Mouse (Mus musculus): ENCODE results near the gene Gng8. TPM values are rescaled to one million over a fixed set of nuclear protein-coding genes. Genes with fewer than 3 reads are reported as not detected.

Gene Gng8
- polyA plus RNA-seq, 1 experiment from 2014 or later: 13.0 TPM

DNA sequence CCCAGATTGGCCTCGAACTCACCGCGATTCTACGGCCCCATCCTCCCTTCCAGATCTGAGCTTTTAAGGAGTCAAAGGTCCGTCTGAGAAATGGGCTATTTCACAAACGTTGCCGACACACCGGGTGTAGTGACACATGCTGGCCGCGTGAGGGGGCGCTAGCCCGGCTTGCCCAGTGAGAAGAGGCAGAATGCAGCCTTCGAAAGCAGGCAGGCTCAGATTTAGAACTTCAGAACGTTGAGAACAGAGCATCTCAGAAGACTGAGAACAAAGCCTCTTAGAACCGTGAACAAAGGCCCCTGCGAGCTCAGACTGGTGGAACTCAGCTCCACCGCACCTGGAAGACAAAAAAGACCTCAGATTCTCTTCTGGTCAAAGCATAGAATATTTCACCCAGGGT is 17.4 kb upstream of the Gng8 start:
- peak overlapping the region; percentile 70 for H3K4me2 ChIP-seq (ENCODE audit: low read depth, low read length)
- peak overlapping the region; percentile 52 for H3K9ac ChIP-seq (ENCODE audit: low read length)
- ATAC-seq (ENCODE audit: low read depth): peak; percentile 24; the same call in 1 of the 2 replicates
- H3K36me3 ChIP-seq (ENCODE audit: control insufficient read depth, insufficient read depth, low read length): 0 out of 2 replicates have a peak, but pooled peaks cover 4% of the 10 kb centered on the region
- H3K4me3 ChIP-seq (ENCODE audit: low read length): peak overlapping the region; percentile 50
- no peaks in the 10 kb centered on the region; the same call in 1 of the 2 replicates for H3K27me3 ChIP-seq (ENCODE audit: control insufficient read depth, insufficient read depth, low read depth, low read length)
- H3K9me3 ChIP-seq (ENCODE audit: control insufficient read depth, low read length): no peaks in the 10 kb centered on the region
- H3K27ac ChIP-seq (ENCODE audit: low read length): peak overlapping the region; percentile 97
- WGBS: 3% methylated on average over 17 of the region's 17 CpGs
- H3K4me1 ChIP-seq (replicated peaks; ENCODE audit: control insufficient read depth, insufficient read depth, low read length): peaks cover 13% of the 10 kb centered on the region

DNA sequence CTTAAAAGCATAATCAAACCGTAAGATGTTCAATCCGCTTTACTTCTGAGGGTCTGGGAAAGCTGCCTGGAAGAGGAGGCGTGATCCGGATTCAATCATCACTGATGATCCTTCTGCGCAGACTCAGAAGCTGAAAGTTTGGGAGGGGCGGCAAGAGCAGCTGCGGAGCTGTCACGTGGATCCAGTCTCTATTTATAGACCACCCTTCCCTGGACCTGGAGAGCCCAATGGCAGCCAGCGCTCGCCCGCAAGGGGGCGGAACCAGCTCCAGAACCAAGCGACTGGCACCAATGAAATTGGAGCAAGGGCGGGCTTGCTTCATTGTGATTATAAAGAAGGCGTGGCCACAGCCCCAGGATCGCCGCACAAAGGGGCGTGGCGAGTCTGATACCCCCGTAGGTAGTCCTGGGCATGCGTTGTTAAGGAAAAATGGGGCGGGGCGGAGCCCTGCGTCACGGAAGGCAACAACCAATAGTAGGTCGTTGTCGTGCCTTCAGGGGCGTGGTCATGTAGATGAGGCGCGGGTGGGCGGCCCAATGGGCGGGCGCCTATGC is 16.8 kb upstream of the Gng8 start:
- Histone ChIP-seq H3K4me1 (replicated peaks; ENCODE audit: control insufficient read depth, insufficient read depth, low read length) (peaks cover 16% of the 10 kb centered on the region), H3K9ac (ENCODE audit: low read length) (peak overlapping the region; percentile 52), H3K4me2 (ENCODE audit: low read depth, low read length) (peak overlapping the region; percentile 77), H3K27me3 (ENCODE audit: control insufficient read depth, insufficient read depth, low read depth, low read length) (no peaks in the 10 kb centered on the region; the same call in 1 of the 2 replicates), H3K9me3 (ENCODE audit: control insufficient read depth, low read length) (no peaks in the 10 kb centered on the region), H3K36me3 (ENCODE audit: control insufficient read depth, insufficient read depth, low read length) (0 out of 2 replicates have a peak, but pooled peaks cover 1% of the 10 kb centered on the region), H3K4me3 (ENCODE audit: low read length) (peak overlapping the region; percentile 73), H3K27ac (ENCODE audit: low read length) (peak overlapping the region; percentile 97)
- under 1% methylated on average over 33 of the region's 33 CpGs for WGBS
- ATAC-seq (ENCODE audit: low read depth): peak; percentile 95

DNA sequence AGATGAGACGGTGACA is 16.5 kb upstream of the Gng8 start, which contains the start of gene Dact3:
Dact3 (plus strand) TSS at position 8 of the 16 bp plus-strand sequence.
- H3K27me3 ChIP-seq (ENCODE audit: control insufficient read depth, insufficient read depth, low read depth, low read length): no peaks in the 10 kb centered on the region; the same call in 1 of the 2 replicates
- peak within 1 kb of the TSS; percentile 77 for H3K4me2 ChIP-seq (ENCODE audit: low read depth, low read length)
- peak within 1 kb of the TSS; percentile 97 for H3K27ac ChIP-seq (ENCODE audit: low read length)
- no peaks in the 10 kb centered on the region for H3K9me3 ChIP-seq (ENCODE audit: control insufficient read depth, low read length)
- H3K4me1 ChIP-seq (replicated peaks; ENCODE audit: control insufficient read depth, insufficient read depth, low read length): peaks cover 17% of the 10 kb centered on the region
- peak within 1 kb of the TSS; percentile 79 for H3K9ac ChIP-seq (ENCODE audit: low read length)
- H3K4me3 ChIP-seq (ENCODE audit: low read length): peak within 1 kb of the TSS; percentile 73
- no peaks in the 10 kb centered on the region for H3K36me3 ChIP-seq (ENCODE audit: control insufficient read depth, insufficient read depth, low read length)
- WGBS: 0% methylated on average over 1 of the region's 1 CpGs
- ATAC-seq (ENCODE audit: low read depth): no peak

DNA sequence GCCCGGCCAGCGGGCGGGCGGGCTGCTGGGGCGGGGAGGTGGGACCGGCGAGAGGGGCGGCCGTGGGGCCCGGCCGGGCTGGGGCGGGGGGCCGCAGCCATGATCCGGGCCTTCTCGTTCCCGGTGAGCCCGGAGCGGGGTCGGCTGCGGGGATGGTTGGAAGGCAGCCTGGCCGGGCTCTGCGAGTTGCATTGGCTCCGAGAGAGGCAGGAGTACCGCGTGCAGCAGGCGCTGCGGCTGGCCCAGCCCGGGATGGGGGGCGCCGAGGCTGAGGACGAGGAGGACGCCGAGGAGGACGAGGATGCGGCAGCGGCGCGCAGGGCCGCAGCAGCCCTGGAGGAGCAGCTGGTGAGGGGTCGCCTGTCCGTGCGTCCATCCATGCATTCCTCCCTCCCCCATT is 16.3 kb upstream of the Gng8 start:
- H3K4me3 ChIP-seq (ENCODE audit: low read length): peak overlapping the region; percentile 73
- H3K9ac ChIP-seq (ENCODE audit: low read length): peak overlapping the region; percentile 79
- no peaks in the 10 kb centered on the region for H3K9me3 ChIP-seq (ENCODE audit: control insufficient read depth, low read length)
- peak overlapping the region; percentile 77 for H3K4me2 ChIP-seq (ENCODE audit: low read depth, low read length)
- whole genome bisulfite sequencing: under 1% methylated on average over 24 of the region's 42 CpGs
- peak overlapping the region; percentile 41 for H3K27ac ChIP-seq (ENCODE audit: low read length)
- H3K36me3 ChIP-seq (ENCODE audit: control insufficient read depth, insufficient read depth, low read length): no peaks in the 10 kb centered on the region
- no peak; the same call in 1 of the 2 replicates for ATAC-seq (ENCODE audit: low read depth)
- peaks cover 19% of the 10 kb centered on the region for H3K4me1 ChIP-seq (replicated peaks; ENCODE audit: control insufficient read depth, insufficient read depth, low read length)
- no peaks in the 10 kb centered on the region; the same call in 1 of the 2 replicates for H3K27me3 ChIP-seq (ENCODE audit: control insufficient read depth, insufficient read depth, low read depth, low read length)

DNA sequence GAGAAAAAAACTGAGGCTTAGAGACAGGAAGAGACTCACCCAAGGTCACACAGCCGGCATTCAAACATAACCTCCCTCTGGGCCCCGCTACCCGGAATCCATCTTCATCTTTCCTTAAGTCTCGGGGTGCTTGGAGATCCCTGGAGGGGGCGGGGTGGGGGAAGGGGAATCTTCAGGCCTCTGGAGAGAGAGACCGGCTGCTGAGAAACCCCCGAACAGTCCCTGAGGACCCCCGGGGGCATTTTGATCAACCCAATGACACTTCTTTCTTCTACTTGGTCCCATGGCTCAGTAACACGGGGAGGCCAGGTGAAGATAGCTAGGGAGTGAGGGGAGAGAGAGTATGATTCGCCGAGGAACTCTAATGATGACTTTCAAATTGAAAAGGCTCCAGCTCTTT is 15.6 kb upstream of the Gng8 start:
- H3K4me2 ChIP-seq (ENCODE audit: low read depth, low read length): peak overlapping the region; percentile 77
- peaks cover 24% of the 10 kb centered on the region for H3K4me1 ChIP-seq (replicated peaks; ENCODE audit: control insufficient read depth, insufficient read depth, low read length)
- no peaks in the 10 kb centered on the region; the same call in 1 of the 2 replicates for H3K27me3 ChIP-seq (ENCODE audit: control insufficient read depth, insufficient read depth, low read depth, low read length)
- H3K27ac ChIP-seq (ENCODE audit: low read length): peak overlapping the region; percentile 41
- 12% methylated on average over 11 of the region's 11 CpGs for WGBS
- peak overlapping the region; percentile 79 for H3K9ac ChIP-seq (ENCODE audit: low read length)
- ATAC-seq (ENCODE audit: low read depth): no peak
- no peaks in the 10 kb centered on the region for H3K9me3 ChIP-seq (ENCODE audit: control insufficient read depth, low read length)
- H3K4me3 ChIP-seq (ENCODE audit: low read length): peak overlapping the region; percentile 73
- no peaks in the 10 kb centered on the region for H3K36me3 ChIP-seq (ENCODE audit: control insufficient read depth, insufficient read depth, low read length)

DNA sequence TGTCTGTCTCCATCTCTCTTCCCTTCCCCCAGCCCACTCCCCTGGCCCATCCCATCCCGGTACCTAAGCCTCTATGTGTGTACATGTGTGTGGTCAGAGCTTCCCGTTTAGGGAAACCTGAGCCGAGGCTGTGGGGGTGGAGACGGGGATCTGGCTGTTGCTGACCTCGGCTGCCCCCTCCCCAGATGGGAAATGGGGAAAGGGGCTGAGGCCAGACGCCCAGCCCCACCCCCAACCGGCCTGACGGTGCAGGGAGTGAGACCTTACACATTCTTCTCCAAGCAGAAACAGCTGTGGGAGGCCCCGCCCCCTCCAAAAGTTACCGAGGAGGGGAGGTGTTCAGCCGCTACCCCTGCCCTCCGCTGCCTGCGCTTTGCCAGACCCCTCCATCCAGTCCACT is 15.0 kb upstream of the Gng8 start:
- ATAC-seq (ENCODE audit: low read depth): no peak
- Histone ChIP-seq H3K9ac (ENCODE audit: low read length) (peak overlapping the region; percentile 79), H3K36me3 (ENCODE audit: control insufficient read depth, insufficient read depth, low read length) (0 out of 2 replicates have a peak, but pooled peaks cover 2% of the 10 kb centered on the region), H3K4me3 (ENCODE audit: low read length) (peak overlapping the region; percentile 73), H3K9me3 (ENCODE audit: control insufficient read depth, low read length) (no peaks in the 10 kb centered on the region), H3K27me3 (ENCODE audit: control insufficient read depth, insufficient read depth, low read depth, low read length) (no peaks in the 10 kb centered on the region; the same call in 1 of the 2 replicates), H3K4me2 (ENCODE audit: low read depth, low read length) (peak overlapping the region; percentile 77), H3K27ac (ENCODE audit: low read length) (peak overlapping the region; percentile 41), H3K4me1 (replicated peaks; ENCODE audit: control insufficient read depth, insufficient read depth, low read length) (peaks cover 24% of the 10 kb centered on the region)
- WGBS: 6% methylated on average over 12 of the region's 13 CpGs

DNA sequence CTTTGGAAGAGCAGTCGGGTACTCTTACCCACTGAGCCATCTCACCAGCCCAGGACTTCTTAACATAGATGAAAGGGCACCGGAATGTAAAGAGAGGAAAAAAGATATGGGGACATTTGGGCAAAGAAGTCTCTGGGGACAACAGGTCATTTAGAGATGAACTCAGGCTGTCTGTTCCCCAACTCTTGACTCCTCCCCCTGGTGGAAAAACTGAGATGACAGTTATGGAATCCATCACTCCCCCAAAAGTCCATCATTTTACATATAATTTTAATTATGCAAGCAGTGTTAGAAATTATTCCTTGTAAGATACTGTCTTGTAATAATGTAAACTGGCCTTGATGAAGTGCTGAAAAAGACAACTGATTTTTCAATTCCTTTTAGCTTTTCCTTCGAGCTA is 13.9 kb upstream of the Gng8 start:
- no peak overlapping the region for H3K9ac ChIP-seq (ENCODE audit: low read length)
- H3K36me3 ChIP-seq (ENCODE audit: control insufficient read depth, insufficient read depth, low read length): 0 out of 2 replicates have a peak, but pooled peaks cover 2% of the 10 kb centered on the region
- H3K4me1 ChIP-seq (replicated peaks; ENCODE audit: control insufficient read depth, insufficient read depth, low read length): peaks cover 24% of the 10 kb centered on the region
- H3K27ac ChIP-seq (ENCODE audit: low read length): no peak overlapping the region
- WGBS: 72% methylated on average over 3 of the region's 3 CpGs
- H3K4me2 ChIP-seq (ENCODE audit: low read depth, low read length): no peak overlapping the region
- H3K4me3 ChIP-seq (ENCODE audit: low read length): no peak overlapping the region
- ATAC-seq (ENCODE audit: low read depth): no peak
- H3K9me3 ChIP-seq (ENCODE audit: control insufficient read depth, low read length): no peaks in the 10 kb centered on the region
- H3K27me3 ChIP-seq (ENCODE audit: control insufficient read depth, insufficient read depth, low read depth, low read length): no peaks in the 10 kb centered on the region; the same call in 1 of the 2 replicates

DNA sequence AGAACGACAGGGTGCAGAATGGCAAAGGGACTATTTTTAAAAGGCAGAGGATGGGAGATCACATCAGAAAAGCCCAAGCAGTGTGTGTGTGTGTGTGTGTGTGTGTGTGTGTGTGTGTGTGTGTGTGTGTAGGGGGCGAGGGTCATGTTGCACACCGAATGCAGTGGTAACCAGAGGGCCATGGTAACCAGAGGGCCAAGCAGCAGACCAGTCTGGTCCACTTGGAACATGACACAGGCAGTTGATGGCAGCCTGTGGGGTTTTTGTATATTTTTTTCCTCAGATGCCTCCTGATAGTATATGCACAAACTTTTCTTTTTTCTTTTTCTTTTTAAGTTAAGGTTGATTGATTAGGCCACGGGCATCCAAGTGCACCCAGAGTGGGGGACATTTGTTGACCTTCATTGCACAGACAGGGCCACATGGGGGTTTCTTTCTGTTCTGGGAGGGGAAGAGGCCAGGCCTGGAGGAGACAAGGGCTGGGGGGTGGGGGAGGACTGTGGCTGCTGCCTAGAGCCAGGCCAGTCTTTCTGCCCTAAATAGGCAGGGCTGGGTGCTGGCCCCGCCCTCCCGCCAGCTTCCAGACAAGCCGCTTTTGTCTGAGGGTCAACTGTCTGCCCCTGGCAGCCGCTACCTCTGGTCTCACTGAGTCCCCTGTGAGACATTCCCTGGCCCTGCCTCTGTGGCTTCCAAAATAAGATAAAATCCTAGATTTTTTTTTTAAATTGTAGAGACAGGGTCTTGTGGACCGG is 11.6 kb upstream of the Gng8 start:
- Histone ChIP-seq H3K4me2 (ENCODE audit: low read depth, low read length) (peak overlapping the region; percentile 14; the same call in 1 of the 2 replicates), H3K4me3 (ENCODE audit: low read length) (no peak overlapping the region), H3K4me1 (replicated peaks; ENCODE audit: control insufficient read depth, insufficient read depth, low read length) (peaks cover 19% of the 10 kb centered on the region), H3K9me3 (ENCODE audit: control insufficient read depth, low read length) (no peaks in the 10 kb centered on the region; the same call in 1 of the 2 replicates), H3K9ac (ENCODE audit: low read length) (peak overlapping the region; percentile 13; the same call in 1 of the 2 replicates), H3K36me3 (ENCODE audit: control insufficient read depth, insufficient read depth, low read length) (peaks cover 14% of the 10 kb centered on the region), H3K27me3 (ENCODE audit: control insufficient read depth, insufficient read depth, low read depth, low read length) (peaks cover 5% of the 10 kb centered on the region; the same call in 1 of the 2 replicates), H3K27ac (ENCODE audit: low read length) (peak overlapping the region; percentile 79)
- 19% methylated on average over 9 of the region's 9 CpGs for WGBS
- ATAC-seq (ENCODE audit: low read depth): peak; percentile 61

DNA sequence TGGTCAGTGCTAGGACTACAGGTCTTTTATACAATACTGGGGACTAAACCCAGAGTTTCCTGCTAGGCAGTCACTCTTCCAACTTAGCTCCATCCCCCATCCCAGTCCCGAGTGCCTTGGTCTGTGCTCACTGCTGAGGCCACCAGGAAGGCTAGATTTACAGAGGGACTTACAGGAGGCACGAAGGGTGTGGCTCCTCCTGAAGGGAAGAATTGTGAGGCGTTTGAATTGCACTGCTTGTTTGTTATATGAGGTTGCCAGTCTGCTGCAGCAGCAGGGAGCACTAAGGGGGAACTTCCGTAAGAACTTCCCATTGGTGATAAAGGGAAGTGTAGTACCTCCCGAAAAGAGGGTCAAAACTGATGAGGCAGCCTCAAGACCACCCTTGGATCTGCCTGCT is 11.0 kb upstream of the Gng8 start:
- Histone ChIP-seq H3K9me3 (ENCODE audit: control insufficient read depth, low read length) (peaks cover 6% of the 10 kb centered on the region), H3K4me2 (ENCODE audit: low read depth, low read length) (peak overlapping the region; percentile 14; the same call in 1 of the 2 replicates), H3K36me3 (ENCODE audit: control insufficient read depth, insufficient read depth, low read length) (peaks cover 21% of the 10 kb centered on the region), H3K27me3 (ENCODE audit: control insufficient read depth, insufficient read depth, low read depth, low read length) (peaks cover 11% of the 10 kb centered on the region), H3K27ac (ENCODE audit: low read length) (peak overlapping the region; percentile 79), H3K4me3 (ENCODE audit: low read length) (no peak overlapping the region), H3K4me1 (replicated peaks; ENCODE audit: control insufficient read depth, insufficient read depth, low read length) (peaks cover 19% of the 10 kb centered on the region), H3K9ac (ENCODE audit: low read length) (peak overlapping the region; percentile 13; the same call in 1 of the 2 replicates)
- ATAC-seq (ENCODE audit: low read depth): 0 out of 2 replicates have a peak, but pooled peaks have one; percentile 1
- WGBS: 24% methylated on average over 5 of the region's 5 CpGs

Measured in lung, embryonic 16.5 days (tissue).